Mouse (Mus musculus): ENCODE results near the gene Itprid2.
A peak's percentile ranks its signal among the peaks of the same experiment; 100 is the strongest.

The Itprid2 gene

DNA sequence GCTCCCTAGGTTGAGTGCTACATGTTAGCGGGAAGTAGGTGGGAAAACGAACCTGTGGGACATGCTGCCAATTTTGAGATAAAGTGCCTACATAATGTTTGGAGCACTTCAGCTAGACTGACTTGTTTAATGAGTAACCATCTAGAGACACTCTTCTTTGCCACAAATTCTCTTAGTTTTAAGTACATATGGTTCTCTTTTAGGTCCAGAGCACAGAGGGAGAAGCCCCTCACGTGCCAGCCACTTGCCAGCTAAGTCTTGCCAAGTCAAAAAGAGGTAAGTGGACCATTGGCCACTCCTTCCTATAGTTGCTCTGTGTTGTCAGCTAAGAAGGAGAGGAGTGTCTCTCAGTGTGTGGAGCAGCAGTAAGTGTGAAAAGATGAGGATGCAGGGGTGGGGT, 16.0 kb downstream of the Itprid2 start:
- peak; percentile 40 for DNase-seq (ENCODE audit: low spot score)

DNA sequence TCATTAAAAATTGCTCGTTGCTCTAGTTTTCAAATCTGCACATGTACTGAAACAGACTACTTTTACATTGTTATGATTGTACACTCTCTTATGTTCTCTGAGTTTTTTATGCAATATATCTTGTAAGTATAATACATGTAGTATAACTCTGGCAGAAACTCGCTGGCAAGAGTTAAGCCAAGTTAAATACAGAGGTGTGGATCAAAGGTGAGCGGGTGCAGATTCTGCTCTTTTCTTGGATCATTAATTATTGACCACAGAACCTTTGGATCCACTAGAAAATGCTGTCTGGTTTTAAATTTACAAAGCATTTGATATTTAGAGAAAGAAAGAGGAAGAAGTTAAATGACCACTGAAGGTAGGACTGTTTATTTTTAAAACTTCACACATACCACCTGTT, 16.5 kb downstream of the Itprid2 start:
- DNase-seq (ENCODE audit: low spot score), result no peak

GRCm38 (mm10) chr2:79652502-79652901, 17.4 kb downstream of the Itprid2 start:
- DNase-seq (ENCODE audit: low spot score), result no peak

- peak; percentile 18 for DNase-seq (ENCODE audit: low spot score)
Observed at GRCm38 (mm10) chr2:79653093-79653808, 18.1 kb downstream of the Itprid2 start.

GRCm38 (mm10) chr2:79653809-79654164, 18.6 kb downstream of the Itprid2 start:
- no peak for DNase-seq (ENCODE audit: low spot score)

DNA sequence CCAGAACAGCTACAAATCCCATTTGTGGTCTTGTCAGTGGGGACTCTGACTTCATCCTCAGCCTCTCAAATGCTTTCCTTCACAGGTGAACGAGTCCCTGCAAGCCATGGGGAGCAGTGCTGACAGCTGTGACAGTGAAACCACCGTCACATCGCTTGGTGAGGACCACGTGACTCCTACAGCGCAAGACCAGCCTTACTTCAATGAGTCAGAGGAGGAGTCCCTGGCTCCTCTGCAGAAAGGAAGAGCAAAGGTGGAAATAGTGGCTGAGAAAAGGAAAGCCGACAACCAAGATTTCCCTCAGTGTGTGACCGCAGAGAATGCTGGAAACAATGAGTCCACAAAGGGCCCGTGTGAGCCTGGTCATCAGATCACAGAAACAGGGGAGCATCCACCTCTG, 21.9 kb downstream of the Itprid2 start:
- DNase-seq (ENCODE audit: low spot score), result no peak

DNA sequence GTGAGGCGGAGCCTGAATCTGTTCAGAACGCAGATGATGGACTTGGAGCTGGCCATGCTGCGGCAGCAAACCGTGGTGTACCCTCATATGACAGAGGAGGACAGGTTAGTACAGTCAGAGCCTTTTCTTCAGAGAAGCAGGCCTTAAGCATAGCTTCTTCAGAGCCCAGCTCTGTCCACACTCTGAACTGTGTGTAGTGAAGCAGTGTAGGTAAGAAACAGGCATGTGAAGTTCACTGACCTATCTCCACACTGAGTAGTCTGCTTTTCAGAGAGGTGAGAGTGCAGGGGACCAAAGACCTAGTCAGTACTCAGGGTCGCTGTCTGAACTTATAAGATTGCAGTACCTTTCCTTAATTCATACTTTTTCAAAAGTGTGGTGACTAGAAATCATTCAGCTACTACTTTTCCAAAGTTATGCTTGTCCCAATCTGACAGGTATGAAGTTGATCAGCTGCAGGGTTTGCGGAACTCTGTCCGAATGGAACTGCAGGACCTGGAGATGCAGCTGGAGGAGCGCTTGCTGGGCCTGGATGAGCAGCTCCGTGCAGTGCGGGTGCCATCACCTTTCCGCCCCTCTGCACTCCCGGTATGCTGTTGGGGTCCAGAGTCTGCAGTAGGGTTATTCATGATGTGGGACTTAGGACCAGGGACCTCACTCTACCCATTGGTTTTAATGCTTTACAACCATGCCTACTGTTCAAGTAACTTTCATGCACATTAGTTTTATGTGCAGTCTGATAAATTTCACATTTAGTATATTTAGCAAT, 25.4 kb downstream of the Itprid2 start:
- no peak for DNase-seq (ENCODE audit: low spot score)

DNA sequence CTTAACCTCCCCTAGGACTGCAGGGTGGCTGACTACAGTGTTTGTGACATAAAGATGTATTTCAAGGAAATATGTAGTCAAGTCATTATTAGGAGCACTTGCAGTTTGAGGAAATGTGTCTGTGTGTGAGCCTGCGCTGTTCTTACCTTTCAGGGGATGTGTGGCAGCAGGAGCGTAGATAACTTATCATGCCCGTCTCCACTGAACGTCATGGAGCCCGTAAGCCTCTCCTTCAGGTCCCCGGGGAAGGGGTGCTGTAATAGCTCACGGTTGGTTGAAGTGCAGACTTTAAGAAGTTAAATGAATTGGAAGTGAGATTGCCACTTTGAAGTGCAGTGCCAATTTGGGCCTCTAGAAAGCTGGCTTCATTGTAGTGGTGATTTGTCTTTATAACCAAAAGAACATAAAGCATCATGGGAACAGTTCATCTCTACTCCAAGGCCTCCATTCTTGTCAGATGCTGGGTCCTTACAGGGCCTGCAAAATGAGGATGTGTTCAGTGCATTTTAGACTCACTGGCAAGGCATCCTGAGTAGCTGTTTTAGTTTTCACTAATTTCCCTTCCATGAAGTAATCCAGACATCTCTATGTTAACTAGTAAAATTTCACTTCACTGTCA, 26.4 kb downstream of the Itprid2 start:
- no peak for DNase-seq (ENCODE audit: low spot score)

GRCm38 (mm10) chr2:79664532-79665286, 29.6 kb downstream of the Itprid2 start:
- no peak for DNase-seq (ENCODE audit: low spot score)

DNA sequence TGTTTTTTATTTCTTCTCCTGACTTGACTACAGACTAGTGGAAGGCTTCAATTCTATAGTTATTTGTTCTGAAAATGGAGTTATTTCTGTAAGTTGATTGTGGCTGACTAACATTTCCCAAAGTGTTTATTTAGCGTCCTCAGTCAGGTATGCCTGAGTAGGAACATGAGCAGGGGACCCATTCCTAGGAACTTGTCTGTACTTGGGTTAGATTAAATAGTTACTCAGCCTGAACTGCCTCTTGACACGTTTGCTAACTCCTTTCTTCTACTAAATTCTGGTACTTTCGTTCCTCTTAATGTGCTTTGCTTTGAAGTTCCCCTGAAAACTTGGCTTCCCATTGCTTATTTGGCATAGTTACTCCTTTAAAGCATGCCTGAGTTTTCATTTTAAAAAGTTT, 30.3 kb downstream of the Itprid2 start:
- peak; percentile 33 for DNase-seq (ENCODE audit: low spot score)

DNA sequence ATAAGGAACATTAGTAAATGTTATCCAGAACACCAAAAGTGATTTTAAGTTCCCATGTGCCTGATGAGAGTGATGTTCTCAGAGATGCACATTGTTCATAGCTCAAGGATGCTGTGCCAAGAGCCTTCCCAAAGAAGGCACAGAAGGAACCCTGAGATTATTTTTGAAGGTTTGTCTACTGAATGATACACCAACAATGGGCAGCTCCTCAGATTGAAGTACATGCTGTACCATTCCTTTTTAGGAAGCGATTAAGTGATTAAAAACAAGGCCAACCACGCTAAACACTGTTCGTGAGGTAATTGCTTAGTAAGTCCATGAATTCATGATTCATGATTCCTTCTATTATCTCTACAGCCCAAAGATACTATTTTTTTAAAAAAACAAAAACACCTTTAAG, 40.1 kb downstream of the Itprid2 start:
- no peak for DNase-seq (ENCODE audit: low spot score)

GRCm38 (mm10) chr2:79677663-79678257, 42.6 kb downstream of the Itprid2 start:
- no peak for DNase-seq (ENCODE audit: low spot score)

GRCm38 (mm10) chr2:79681672-79682071, 46.5 kb downstream of the Itprid2 start:
- no peak for DNase-seq (ENCODE audit: low spot score)

GRCm38 (mm10) chr2:79683258-79683657, 48.1 kb downstream of the Itprid2 start:
- DNase-seq (ENCODE audit: low spot score), result no peak

DNA sequence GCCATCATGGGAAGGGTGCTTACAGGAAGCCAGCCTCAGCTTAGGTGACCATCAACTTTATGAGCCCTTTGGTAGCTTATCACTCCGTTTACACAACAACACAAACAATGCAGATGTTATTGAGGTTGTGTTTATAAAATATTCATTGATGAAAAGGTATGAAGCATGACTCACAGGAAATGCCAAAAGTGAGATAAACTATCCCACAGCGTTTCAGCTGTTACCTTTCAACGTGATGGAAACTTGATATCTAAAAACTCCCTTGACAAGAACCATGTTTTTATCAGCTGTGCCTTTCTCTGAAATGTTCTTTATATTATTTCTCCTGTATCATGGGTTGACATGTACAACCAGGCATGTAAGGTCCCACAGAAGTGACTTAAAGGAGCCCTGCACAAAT, 55.7 kb downstream of the Itprid2 start:
- DNase-seq (ENCODE audit: low spot score), result no peak

- DNase-seq (ENCODE audit: low spot score), result no peak
Observed at GRCm38 (mm10) chr2:79695190-79695589, 60.0 kb downstream of the Itprid2 start.

DNA sequence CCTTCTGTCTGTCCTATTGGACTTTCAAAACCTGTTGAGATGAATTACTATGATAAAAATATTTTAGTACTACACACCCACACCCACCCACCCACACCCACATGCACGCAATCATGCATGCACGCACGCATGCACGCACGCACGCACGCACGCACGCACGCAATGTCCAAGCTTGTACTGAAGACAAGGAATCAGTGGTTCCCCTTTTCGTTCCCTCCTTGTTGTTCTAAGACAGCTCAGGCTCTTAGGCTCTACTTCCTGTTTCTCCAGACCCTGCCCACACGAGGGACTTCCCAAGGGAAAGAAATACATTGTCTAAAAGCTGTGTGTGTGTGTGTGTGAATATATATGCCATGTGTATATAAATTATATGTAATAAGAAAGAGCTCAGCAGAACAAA, 60.8 kb downstream of the Itprid2 start:
- DNase-seq (ENCODE audit: low spot score), result peak; percentile 26

GRCm38 (mm10) chr2:79696478-79697230, 61.5 kb downstream of the Itprid2 start:
- DNase-seq (ENCODE audit: low spot score), result peak; percentile 12

DNA sequence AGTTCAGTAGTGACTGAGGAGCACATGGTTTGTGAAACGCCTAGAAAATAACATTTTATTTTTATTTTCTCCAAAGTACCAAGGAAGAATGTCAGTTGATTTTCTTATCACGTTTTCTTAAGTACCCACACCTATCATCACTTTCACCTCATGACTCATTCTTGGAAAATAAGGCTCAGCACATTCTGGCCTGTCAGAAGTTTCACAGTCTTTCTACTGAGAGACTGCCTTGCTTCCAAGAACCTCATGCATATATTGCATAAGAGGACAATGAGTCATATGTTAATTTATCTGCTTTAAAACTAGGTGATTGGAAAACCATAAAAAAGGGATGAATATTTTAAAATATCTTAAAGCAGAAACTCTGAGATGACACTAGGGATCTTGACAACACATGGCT, 63.0 kb downstream of the Itprid2 start:
- DNase-seq (ENCODE audit: low spot score), result peak; percentile 16

DNA sequence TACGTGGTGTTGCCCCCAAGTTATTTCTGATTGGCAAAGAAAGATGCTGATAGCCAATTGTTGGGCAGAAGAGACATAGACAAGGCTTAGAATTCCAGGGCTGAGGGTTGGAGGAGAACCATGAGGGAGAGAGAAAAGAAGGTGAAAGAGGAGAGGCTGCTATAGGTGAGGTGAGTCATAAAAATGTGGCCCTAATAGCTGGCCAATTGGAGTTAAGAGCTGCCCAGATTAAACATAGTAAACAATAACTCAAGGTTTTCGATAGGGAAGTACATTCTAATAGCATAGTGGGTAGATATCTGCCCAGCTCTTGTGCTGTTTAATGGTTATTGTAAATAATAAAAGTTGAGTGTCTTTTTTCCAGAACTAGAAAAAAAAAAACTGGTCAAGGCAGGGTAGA, 69.6 kb downstream of the Itprid2 start:
- no peak for DNase-seq (ENCODE audit: low spot score)

GRCm38 (mm10) chr2:79707575-79707974, 72.4 kb downstream of the Itprid2 start, which contains the start of gene Ppp1r1c:
Gene Ppp1r1c (plus strand): TSS chr2:79707780.
- no peak for DNase-seq (ENCODE audit: low spot score)

Data from lung, postnatal 25 days (tissue).